Mouse (Mus musculus) gastrocnemius, adult 18-20 months (tissue): ENCODE measurements around the gene Plekha5. TPM values are rescaled to one million over a fixed set of nuclear protein-coding genes. Genes with fewer than 3 reads are reported as not detected.
"Not testable (repeated sequence)": the region's sequence is repeated elsewhere in the genome, so short reads cannot be mapped to it uniquely, and the experiment has no call there.

Experiments
- DNase-seq: peaks from one replicate; pipeline ENCODE4 v3.0.0; 2021; ENCODE audit warnings: low spot score
- total RNA-seq, 2 experiments: library from RNA; stranded (reverse); gene quantifications; 2 replicates each; pipeline ENCODE4 v1.2.3; 2021

Plekha5 gene
- total RNA-seq, 2 experiments from 2014 or later = 10.0 to 10.5 TPM

GRCm38 (mm10) chr6:140488673-140489072 lies 64.8 kb downstream of the Plekha5 start:
- DNase-seq = no peak

- no peak for DNase-seq
Measured at GRCm38 (mm10) chr6:140489570-140489969, 65.7 kb downstream of the Plekha5 start.

GRCm38 (mm10) chr6:140490220-140490619 lies 66.4 kb downstream of the Plekha5 start:
- no peak for DNase-seq

GRCm38 (mm10) chr6:140490921-140491537 lies 67.2 kb downstream of the Plekha5 start:
- no peak for DNase-seq

- no peak for DNase-seq
Measured at GRCm38 (mm10) chr6:140492043-140492442, 68.2 kb downstream of the Plekha5 start.

GRCm38 (mm10) chr6:140498074-140498473 lies 74.2 kb downstream of the Plekha5 start:
- DNase-seq = no peak

- DNase-seq = no peak
Measured at GRCm38 (mm10) chr6:140498958-140499357, 75.1 kb downstream of the Plekha5 start.

- DNase-seq = not testable (repeated sequence)
Measured at GRCm38 (mm10) chr6:140500829-140501228, 77.0 kb downstream of the Plekha5 start.

- no peak for DNase-seq
Measured at GRCm38 (mm10) chr6:140501841-140502240, 78.0 kb downstream of the Plekha5 start.

- no peak for DNase-seq
Measured at GRCm38 (mm10) chr6:140504796-140505195, 80.9 kb downstream of the Plekha5 start.

- DNase-seq = no peak
Measured at GRCm38 (mm10) chr6:140507605-140508004, 83.8 kb downstream of the Plekha5 start.

GRCm38 (mm10) chr6:140508475-140509150 lies 84.8 kb downstream of the Plekha5 start:
- DNase-seq = no peak

GRCm38 (mm10) chr6:140509151-140509530 lies 85.3 kb downstream of the Plekha5 start:
- DNase-seq = no peak

GRCm38 (mm10) chr6:140512016-140512415 lies 88.2 kb downstream of the Plekha5 start:
- no peak for DNase-seq

GRCm38 (mm10) chr6:140512427-140512826 lies 88.6 kb downstream of the Plekha5 start:
- no peak for DNase-seq

GRCm38 (mm10) chr6:140514205-140515110 lies 90.6 kb downstream of the Plekha5 start:
- DNase-seq = peak; percentile 17

GRCm38 (mm10) chr6:140515550-140515949 lies 91.7 kb downstream of the Plekha5 start:
- DNase-seq = no peak

GRCm38 (mm10) chr6:140516202-140516601 lies 92.3 kb downstream of the Plekha5 start:
- no peak for DNase-seq

GRCm38 (mm10) chr6:140517188-140517587 lies 93.3 kb downstream of the Plekha5 start:
- no peak for DNase-seq

GRCm38 (mm10) chr6:140519019-140519418 lies 95.2 kb downstream of the Plekha5 start:
- DNase-seq = no peak

GRCm38 (mm10) chr6:140519488-140520159 lies 95.8 kb downstream of the Plekha5 start:
- DNase-seq = no peak

- DNase-seq = no peak
Measured at GRCm38 (mm10) chr6:140520961-140521360, 97.1 kb downstream of the Plekha5 start.
